Mouse (Mus musculus) midbrain, embryonic 11.5 days (tissue): ENCODE data around the gene Gm49711. TPM values are rescaled to one million over a fixed set of nuclear protein-coding genes. Genes with fewer than 3 reads are reported as not detected.
A peak's percentile ranks its signal among the peaks of the same experiment; 100 is the strongest.
"Not testable (repeated sequence)": the region's sequence is repeated elsewhere in the genome, so short reads cannot be mapped to it uniquely, and the experiment has no call there.

Experiments used
- ATAC-seq: fragments of 200-750 bp; cut with Nextera tagmentation; 2 replicates; pipeline ENCODE4 v1.8.0; 2017; ENCODE audit warnings: moderate TSS enrichment, moderate library complexity; ENCODE audit not compliant: low FRiP score
- DNase-seq: peaks from one replicate; pipeline ENCODE4 v3.0.0; 2015; ENCODE audit warnings: low spot score; ENCODE audit errors: missing footprints
- H3K27ac ChIP-seq: fragments of 300-500 bp; sonication (generic); 2 replicates; pipeline ENCODE4 v1.5.1; 2014; ENCODE audit warnings: low read depth, low read length
- H3K27me3 ChIP-seq: fragments of 300-500 bp; sonication (generic); 2 replicates; pipeline ENCODE4 v1.6.1; 2014; ENCODE audit warnings: mild to moderate bottlenecking, low read length, moderate library complexity, mixed read lengths; ENCODE audit not compliant: control insufficient read depth, insufficient read depth
- H3K36me3 ChIP-seq: fragments of 300-500 bp; sonication (generic); 2 replicates; pipeline ENCODE4 v1.6.1; 2014; ENCODE audit warnings: mild to moderate bottlenecking, low read length, moderate library complexity, mixed read lengths; ENCODE audit not compliant: control insufficient read depth, insufficient read depth
- H3K4me1 ChIP-seq: fragments of 300-500 bp; sonication (generic); 2 replicates; pipeline ENCODE4 v1.6.1; 2014; ENCODE audit warnings: low read length; ENCODE audit not compliant: control insufficient read depth, insufficient read depth
- H3K4me2 ChIP-seq: fragments of 300-500 bp; sonication (generic); 2 replicates; pipeline ENCODE4 v1.6.1; 2014; ENCODE audit warnings: mild to moderate bottlenecking, moderate library complexity
- H3K4me3 ChIP-seq: fragments of 300-500 bp; sonication (generic); 2 replicates; pipeline ENCODE4 v1.5.1; 2014; ENCODE audit warnings: low read depth, low read length
- H3K9ac ChIP-seq: fragments of 300-500 bp; sonication (generic); 2 replicates; pipeline ENCODE4 v1.6.1; 2014; ENCODE audit warnings: low read length
- H3K9me3 ChIP-seq: fragments of 300-500 bp; sonication (generic); 2 replicates; pipeline ENCODE4 v1.6.1; 2016; ENCODE audit warnings: low read length; ENCODE audit not compliant: control insufficient read depth
- WGBS: fragments of 180-500 bp; shearing (Covaris S2); extraction: QIAGEN DNeasy Blood & Tissue Kit; methylation state at CpG from one replicate; pipeline ENCODE4 v1.1.7; 2014; 5-methylcytosine and 5-hydroxymethylcytosine counted together
- polyA plus RNA-seq: library from polyadenylated mRNA; unstranded; fragments of >200 nt; fragmentation: Nextera tagmentation; extraction: Ambion mirVana; gene quantifications from 2 replicates; pipeline ENCODE4 v1.2.1, GENCODE M21; 2014

Gm49711 gene
- polyA plus RNA-seq, 1 experiment from 2014 or later, result not detected

DNA sequence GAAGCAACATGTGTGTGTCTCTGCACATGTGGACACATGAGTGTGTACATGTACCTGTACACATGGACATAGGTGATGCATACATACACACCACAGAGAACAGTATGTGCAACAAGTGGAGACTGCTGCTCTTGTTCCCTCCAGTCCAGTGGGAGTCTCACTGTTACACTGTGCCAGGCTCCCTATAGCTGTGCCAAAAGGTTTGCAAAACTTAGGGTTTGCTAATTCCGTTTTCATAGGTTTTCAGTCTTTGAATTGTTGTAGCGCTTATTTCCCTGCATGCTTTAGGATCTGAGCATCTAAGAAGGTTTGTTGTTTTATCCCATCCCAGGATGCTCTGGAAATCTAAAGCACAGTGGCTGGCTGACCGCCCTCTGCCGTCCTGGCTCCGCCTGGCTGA is 33.8 kb downstream of the Gm49711 start:
- no peak overlapping the region for H3K27ac ChIP-seq
- no peaks in the 10 kb centered on the region for H3K4me1 ChIP-seq
- no peak overlapping the region for H3K9ac ChIP-seq
- H3K9me3 ChIP-seq, result no peaks in the 10 kb centered on the region
- 59% methylated on average over 5 of the region's 5 CpGs for WGBS
- H3K36me3 ChIP-seq, result no peaks in the 10 kb centered on the region
- ATAC-seq (no peak), DNase-seq (peak; percentile 64)
- H3K4me2 ChIP-seq, result no peak overlapping the region
- no peaks in the 10 kb centered on the region for H3K27me3 ChIP-seq
- H3K4me3 ChIP-seq, result no peak overlapping the region

DNA sequence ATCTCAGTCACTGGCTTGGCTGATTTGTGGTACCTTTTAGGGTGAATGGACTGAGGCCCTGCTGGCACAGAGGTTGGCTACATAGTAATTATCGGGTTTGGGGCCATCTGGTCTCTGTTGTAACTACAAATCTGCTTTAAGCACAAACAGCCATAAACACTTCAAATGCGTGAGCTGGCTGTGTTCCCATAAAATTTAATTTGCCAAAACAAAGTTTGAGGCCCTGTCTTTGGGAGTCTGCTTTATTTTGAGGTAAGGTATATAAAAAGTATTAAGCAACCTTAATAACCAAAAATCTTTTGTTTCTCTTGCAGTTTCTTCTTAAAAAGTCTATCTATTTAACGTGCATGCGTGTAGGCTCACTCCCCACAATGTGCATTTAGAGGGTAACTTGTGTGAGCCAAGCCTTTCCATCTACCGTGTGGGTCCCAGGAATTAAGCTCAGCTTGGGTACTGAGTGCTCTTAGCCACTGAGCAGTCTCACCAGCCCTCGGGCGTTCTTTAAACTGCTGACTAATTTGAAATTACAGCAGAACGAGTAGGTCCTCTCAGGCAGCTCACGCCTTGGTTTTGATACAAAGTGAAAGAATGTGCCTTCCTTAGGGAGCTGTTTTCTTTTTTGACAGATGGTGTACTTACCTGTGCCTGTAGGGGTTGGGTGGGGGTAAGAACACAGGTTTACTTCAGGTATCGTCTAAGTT is 40.4 kb downstream of the Gm49711 start:
- H3K4me2 ChIP-seq, result no peak overlapping the region
- DNase-seq (peak; percentile 47), ATAC-seq (no peak)
- 90% methylated on average over 10 of the region's 10 CpGs for WGBS
- H3K36me3 ChIP-seq, result no peaks in the 10 kb centered on the region; the same call in 1 of the 2 replicates
- no peak overlapping the region for H3K27ac ChIP-seq
- no peaks in the 10 kb centered on the region for H3K27me3 ChIP-seq
- H3K9me3 ChIP-seq, result no peaks in the 10 kb centered on the region
- H3K4me1 ChIP-seq, result peaks cover 2% of the 10 kb centered on the region; the same call in 1 of the 2 replicates
- H3K4me3 ChIP-seq, result no peak overlapping the region
- no peak overlapping the region for H3K9ac ChIP-seq

DNA sequence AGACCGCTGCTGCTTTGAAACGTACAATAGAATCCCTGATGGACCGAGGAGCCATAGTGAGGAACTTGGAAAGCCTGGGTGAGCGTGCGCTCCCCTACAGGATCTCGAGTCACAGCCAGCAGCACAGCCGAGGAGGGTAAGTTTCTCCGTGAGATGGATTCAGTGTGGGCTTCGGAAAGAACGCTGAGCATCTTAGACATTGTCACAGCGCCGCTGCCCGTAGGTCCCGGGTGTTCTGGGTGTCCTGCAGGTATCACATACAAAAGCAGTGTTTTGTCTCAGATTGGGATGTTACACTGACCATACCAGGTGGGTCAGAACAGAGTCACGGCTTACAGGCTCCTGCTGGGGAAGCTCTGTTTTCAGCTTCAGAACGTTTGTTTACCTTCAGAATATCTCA is 41.5 kb downstream of the Gm49711 start:
- no peaks in the 10 kb centered on the region for H3K27me3 ChIP-seq
- WGBS, result 86% methylated on average over 16 of the region's 16 CpGs
- peaks cover 6% of the 10 kb centered on the region for H3K4me1 ChIP-seq
- H3K27ac ChIP-seq, result no peak overlapping the region
- peak; percentile 45 for DNase-seq
- no peak for ATAC-seq
- H3K9ac ChIP-seq, result no peak overlapping the region
- no peak overlapping the region for H3K4me2 ChIP-seq
- no peak overlapping the region for H3K4me3 ChIP-seq
- no peaks in the 10 kb centered on the region for H3K9me3 ChIP-seq
- no peaks in the 10 kb centered on the region; the same call in 1 of the 2 replicates for H3K36me3 ChIP-seq

DNA sequence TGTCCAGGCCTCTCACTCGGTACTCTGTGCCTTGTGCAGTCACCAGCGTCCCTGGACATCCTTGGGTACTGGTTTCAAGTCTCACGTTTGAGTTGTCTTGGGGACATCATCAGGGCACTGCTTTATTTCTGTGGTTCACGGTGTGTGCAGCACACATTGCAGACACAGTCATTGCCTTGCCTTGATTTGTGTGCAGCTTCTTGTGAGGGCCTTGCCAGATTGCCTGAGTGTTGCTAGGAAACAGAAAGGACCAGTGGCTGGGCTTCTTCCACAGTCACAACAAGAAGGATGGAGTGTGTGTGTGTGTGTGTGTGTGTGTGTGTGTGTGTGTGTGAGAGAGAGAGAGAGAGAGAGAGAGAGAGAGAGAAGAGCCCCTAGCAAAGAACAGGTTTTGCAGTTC is 42.0 kb downstream of the Gm49711 start:
- Histone ChIP-seq H3K27ac (no peak overlapping the region), H3K9me3 (no peaks in the 10 kb centered on the region), H3K9ac (no peak overlapping the region), H3K27me3 (no peaks in the 10 kb centered on the region), H3K4me1 (peaks cover 6% of the 10 kb centered on the region), H3K36me3 (no peaks in the 10 kb centered on the region; the same call in 1 of the 2 replicates), H3K4me3 (no peak overlapping the region), H3K4me2 (no peak overlapping the region)
- ATAC-seq (no peak), DNase-seq (peak; percentile 37)
- 92% methylated on average over 4 of the region's 4 CpGs for WGBS

DNA sequence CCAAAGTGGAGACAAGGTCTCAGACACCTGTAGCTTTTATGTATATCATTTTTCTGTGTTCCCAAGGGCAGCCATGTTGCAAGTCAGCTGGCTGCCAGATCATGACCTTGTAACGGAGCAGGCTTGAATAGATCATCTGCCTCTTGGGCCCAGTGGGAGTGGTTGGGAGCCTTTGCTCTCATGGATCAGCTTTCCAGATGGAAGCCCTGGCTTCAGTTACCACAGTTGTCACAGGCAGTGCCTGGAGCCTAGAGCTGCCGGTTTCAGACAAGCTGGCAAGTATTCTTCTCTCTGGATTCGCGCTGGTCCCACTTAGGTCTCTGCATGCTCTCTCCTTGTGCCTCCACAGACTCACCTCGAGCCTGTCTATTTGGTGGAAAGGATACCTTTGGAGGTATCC is 44.0 kb downstream of the Gm49711 start:
- Histone ChIP-seq H3K27me3 (no peaks in the 10 kb centered on the region), H3K27ac (no peak overlapping the region), H3K4me3 (no peak overlapping the region), H3K9ac (no peak overlapping the region), H3K4me2 (no peak overlapping the region), H3K4me1 (peaks cover 6% of the 10 kb centered on the region), H3K9me3 (no peaks in the 10 kb centered on the region), H3K36me3 (no peaks in the 10 kb centered on the region; the same call in 1 of the 2 replicates)
- DNase-seq (peak; percentile 69), ATAC-seq (no peak)
- WGBS, result 81% methylated on average over 5 of the region's 5 CpGs

DNA sequence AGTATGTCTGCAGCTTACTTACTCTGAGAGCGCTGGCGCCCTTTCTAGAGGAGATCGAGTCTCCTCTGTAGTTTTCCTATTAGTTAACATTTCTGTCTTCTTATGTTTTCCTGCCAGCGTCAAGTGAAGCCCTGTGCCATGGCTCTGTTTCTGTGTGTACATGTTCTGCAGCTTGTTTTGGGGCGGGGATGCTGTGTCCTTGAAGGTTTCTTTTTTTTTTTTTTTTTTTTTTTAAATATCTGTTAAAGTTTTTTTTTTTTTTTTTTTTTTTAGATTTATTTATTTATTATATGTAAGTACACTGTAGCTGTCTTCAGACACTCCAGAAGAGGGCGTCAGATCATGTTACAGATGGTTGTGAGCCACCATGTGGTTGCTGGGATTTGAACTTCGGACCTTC is 44.8 kb downstream of the Gm49711 start:
- WGBS, result 93% methylated on average over 6 of the region's 7 CpGs
- H3K4me3 ChIP-seq, H3K4me2 ChIP-seq, H3K36me3 ChIP-seq, ATAC-seq, H3K9ac ChIP-seq, H3K27ac ChIP-seq, H3K27me3 ChIP-seq, H3K9me3 ChIP-seq, H3K4me1 ChIP-seq: not testable (repeated sequence)
- peak; percentile 51 for DNase-seq

DNA sequence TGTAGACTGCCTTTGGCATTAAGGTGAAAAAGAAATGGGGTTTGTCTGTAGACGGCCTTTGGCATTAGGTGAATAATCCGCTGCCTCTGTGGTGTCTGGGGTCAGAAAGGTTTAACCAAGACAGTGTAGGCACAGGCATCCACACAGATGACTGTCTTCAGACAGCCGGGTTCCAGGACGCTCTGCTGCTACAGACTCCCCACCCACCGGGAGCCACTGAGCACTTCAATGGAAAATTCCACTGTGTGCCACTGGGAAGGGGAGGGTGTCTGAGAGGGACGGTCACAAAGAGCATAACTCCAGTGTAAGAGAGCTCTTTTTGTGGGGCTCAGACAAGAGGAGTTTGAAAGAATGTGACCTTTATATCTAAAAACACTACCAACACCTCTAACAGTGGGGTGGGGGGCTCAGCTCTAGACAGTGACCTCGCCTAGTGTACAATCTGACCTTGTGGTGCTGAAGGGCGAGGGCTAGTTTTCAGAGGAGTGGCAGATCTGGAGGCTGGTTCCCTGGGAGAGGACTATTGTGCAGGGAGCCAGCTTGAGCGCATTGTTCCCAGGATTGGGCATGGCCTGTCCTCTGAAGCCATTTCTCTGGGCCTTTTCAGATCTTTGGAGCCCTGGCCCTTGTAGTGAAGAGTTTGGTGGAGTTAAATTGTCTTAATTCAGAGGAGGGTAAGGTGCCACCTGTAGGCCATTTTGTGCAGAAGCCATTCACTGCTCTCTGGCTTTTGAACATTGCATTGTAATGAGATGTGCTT is 45.6 kb downstream of the Gm49711 start:
- 26% methylated on average over 9 of the region's 9 CpGs for WGBS

DNA sequence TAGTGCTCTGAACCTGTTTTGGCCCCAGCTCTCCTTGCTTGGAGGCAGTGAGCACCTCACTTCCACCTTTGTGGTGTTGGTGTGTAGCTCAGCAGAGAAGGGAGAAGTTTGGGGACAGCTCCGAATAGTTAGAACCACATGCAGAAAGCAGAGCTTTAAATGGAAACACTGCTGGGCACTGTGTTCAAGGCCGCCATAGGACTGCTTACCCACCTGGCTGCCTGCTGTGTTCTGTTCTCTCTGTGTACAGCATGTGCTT is 46.1 kb downstream of the Gm49711 start:
- H3K9ac ChIP-seq, result no peak overlapping the region
- no peak overlapping the region for H3K4me3 ChIP-seq
- no peaks in the 10 kb centered on the region; the same call in 1 of the 2 replicates for H3K36me3 ChIP-seq
- no peak overlapping the region for H3K4me2 ChIP-seq
- peaks cover 6% of the 10 kb centered on the region for H3K4me1 ChIP-seq
- ATAC-seq (no peak), DNase-seq (peak; percentile 81)
- no peaks in the 10 kb centered on the region for H3K9me3 ChIP-seq
- 75% methylated on average over 2 of the region's 2 CpGs for WGBS
- H3K27ac ChIP-seq, result no peak overlapping the region; the same call in 1 of the 2 replicates
- H3K27me3 ChIP-seq, result no peaks in the 10 kb centered on the region

More for the DNA sequence above, 45.6 kb downstream of the Gm49711 start:
- peak; percentile 87 for DNase-seq
- Histone ChIP-seq H3K27me3 (no peaks in the 10 kb centered on the region), H3K4me3 (no peak overlapping the region), H3K9ac (no peak overlapping the region), H3K36me3 (no peaks in the 10 kb centered on the region; the same call in 1 of the 2 replicates), H3K4me2 (no peak overlapping the region), H3K27ac (no peak overlapping the region; the same call in 1 of the 2 replicates), H3K9me3 (no peaks in the 10 kb centered on the region), H3K4me1 (peaks cover 6% of the 10 kb centered on the region)
- ATAC-seq, result peak; percentile 62

DNA sequence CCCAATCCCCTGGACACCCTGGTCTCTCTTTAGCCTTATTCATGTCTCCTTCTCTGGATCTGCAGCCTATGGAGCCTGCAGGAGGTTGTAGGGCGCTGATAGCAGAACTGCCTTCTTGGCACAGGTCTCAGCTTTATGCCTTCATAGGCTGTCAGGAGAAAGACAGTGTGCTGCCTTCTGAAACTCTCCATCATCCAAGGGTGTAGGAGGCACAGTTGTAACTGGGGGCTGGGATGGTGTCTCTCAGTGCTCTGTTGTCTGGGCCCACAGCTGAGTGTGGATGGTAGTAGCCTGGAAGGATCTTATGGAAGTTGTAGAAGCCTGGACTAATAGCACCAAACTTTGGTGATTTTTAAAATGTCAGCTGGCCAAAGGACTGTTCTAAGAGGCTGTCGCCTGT is 46.8 kb downstream of the Gm49711 start:
- Histone ChIP-seq H3K4me1 (peaks cover 6% of the 10 kb centered on the region), H3K27ac (no peak overlapping the region)

More for the DNA sequence above, 46.8 kb downstream of the Gm49711 start:
- H3K27me3 ChIP-seq, result no peaks in the 10 kb centered on the region
- ATAC-seq, result no peak
- H3K4me3 ChIP-seq, result no peak overlapping the region
- no peaks in the 10 kb centered on the region; the same call in 1 of the 2 replicates for H3K36me3 ChIP-seq
- no peaks in the 10 kb centered on the region for H3K9me3 ChIP-seq
- H3K9ac ChIP-seq, result no peak overlapping the region
- DNase-seq, result peak; percentile 44
- WGBS, result 87% methylated on average over 2 of the region's 2 CpGs
- no peak overlapping the region for H3K4me2 ChIP-seq
